Mouse (Mus musculus) adrenal gland, adult 2 months (tissue): ENCODE measurements around the gene Synpo2. TPM values are rescaled to one million over a fixed set of nuclear protein-coding genes. Genes with fewer than 3 reads are reported as not detected.

Source experiments
- DNase-seq: peaks from one replicate; pipeline ENCODE4 v3.0.0; 2021
- polyA plus RNA-seq: library from polyadenylated mRNA; depleted of rRNA; stranded (reverse); fragments of >200 nt; gene quantifications from 2 replicates; pipeline ENCODE4 v1.2.3, GENCODE M21; 2012; rRNA removed
- total RNA-seq, 2 experiments: library from RNA; stranded (reverse); gene quantifications; 2 replicates each; pipeline ENCODE4 v1.2.3; 2021

The Synpo2 gene
- total and polyA plus RNA-seq, 3 experiments: 3.4 to 20.1 (median 5.4) TPM

GRCm38 (mm10) chr3:123033804-123034203 lies 202.1 kb downstream of the Synpo2 start:
- no peak for DNase-seq

Other genes starting within 250 kb of the Synpo2 start
- gene Myoz2, start 201.1 kb downstream of the Synpo2 start, total RNA-seq: under 1 TPM in 1 of 2 experiments, not detected in 1; 0.41 TPM
- not detected in 2 replicates for gene Myoz2, start 201.1 kb downstream of the Synpo2 start, polyA plus RNA-seq
- 100 to 1,000 TPM in 1 of 2 experiments, 10 to 100 TPM in 1; 81.5 to 181 TPM for gene Sec24d, start 31.3 kb upstream of the Synpo2 start, total RNA-seq
- 131 and 253 TPM in 2 replicates for gene Sec24d, start 31.3 kb upstream of the Synpo2 start, polyA plus RNA-seq
- 10 to 100 TPM; 18.4 to 19.5 TPM for gene Mettl14, start 150.0 kb upstream of the Synpo2 start, total RNA-seq
- gene Mettl14, start 150.0 kb upstream of the Synpo2 start, polyA plus RNA-seq: 2.8 and 3.9 TPM in 2 replicates
- gene Prss12, start 210.8 kb upstream of the Synpo2 start, total RNA-seq: 1 to 10 TPM; 1.2 to 2.3 TPM
- 2.7 and 3.8 TPM in 2 replicates for gene Prss12, start 210.8 kb upstream of the Synpo2 start, polyA plus RNA-seq